ENCODE assay signal across 8 mouse cellular contexts in the genomic region with DNA sequence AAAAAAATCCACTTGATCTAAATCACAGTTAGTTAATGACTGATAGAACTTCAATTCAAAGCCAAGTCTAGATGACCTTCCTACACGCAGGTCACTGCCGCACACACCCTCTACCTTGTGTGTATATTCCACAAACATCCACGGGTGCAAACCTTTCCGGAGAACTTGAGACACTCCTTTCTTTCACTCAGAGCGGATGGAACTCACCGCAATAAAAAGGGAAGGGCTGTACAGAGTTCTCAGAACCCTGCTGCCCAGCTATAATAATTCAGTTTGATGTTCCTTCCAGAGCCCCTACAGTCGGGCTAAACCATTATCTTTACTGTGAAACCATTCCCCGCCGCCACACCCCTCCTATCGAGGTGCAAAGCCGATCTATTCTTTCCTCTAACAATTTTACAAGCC. TPM values are rescaled to one million over a fixed set of nuclear protein-coding genes. Genes with fewer than 3 reads are reported as not detected.
DNase-seq lines count a peak whose midpoint lies in the region; ATAC-seq and TF ChIP-seq lines count a peak whose summit lies in the region.

No protein-coding gene starts in this region.

- H3K27ac ChIP-seq in heart, adult 2 months, result peak overlapping the region; percentile 92
- H3K27ac ChIP-seq in heart, embryonic 16.5 days (ENCODE audit: low read length), result peak overlapping the region; percentile 97
- peak overlapping the region; percentile 99 for H3K27ac ChIP-seq in small intestine, adult 2 months (ENCODE audit: insufficient read depth, low read depth, low read length)

- no peaks in the 10 kb centered on the region for H3K27me3 ChIP-seq in heart, adult 2 months (ENCODE audit: control insufficient read depth, insufficient read depth, low read length)
- H3K27me3 ChIP-seq in heart, embryonic 16.5 days (ENCODE audit: control insufficient read depth, insufficient read depth, low read length), result no peaks in the 10 kb centered on the region
- H3K27me3 ChIP-seq in small intestine, adult 2 months (ENCODE audit: control insufficient read depth, insufficient read depth, low read length), result no peaks in the 10 kb centered on the region

- no peak for TF ChIP-seq POLR2A in heart, adult 2 months (IDR thresholded peaks at IDR 0.05; ENCODE audit: insufficient read depth, low read depth, low read length)
- TF ChIP-seq POLR2A in small intestine, adult 2 months (IDR thresholded peaks at IDR 0.05; ENCODE audit: low read depth, low read length), result no peak

- peak overlapping the region; percentile 87 for H3K4me3 ChIP-seq in heart, adult 2 months
- peak overlapping the region; percentile 96 for H3K4me3 ChIP-seq in heart, embryonic 16.5 days (ENCODE audit: low read length)
- peak overlapping the region; percentile 96 for H3K4me3 ChIP-seq in small intestine, adult 2 months (ENCODE audit: low read depth, low read length)

- H3K9me3 ChIP-seq in heart, embryonic 16.5 days (replicated peaks; ENCODE audit: control insufficient read depth, low read length), result no peaks in the 10 kb centered on the region

- no peaks in the 10 kb centered on the region; the same call in 1 of the 2 replicates for H3K4me1 ChIP-seq in heart, adult 2 months (ENCODE audit: control insufficient read depth, insufficient read depth, low read length)
- peaks cover 29% of the 10 kb centered on the region for H3K4me1 ChIP-seq in heart, embryonic 16.5 days (ENCODE audit: control insufficient read depth, insufficient read depth, low read length)
- H3K4me1 ChIP-seq in small intestine, adult 2 months (ENCODE audit: control insufficient read depth, insufficient read depth, insufficient read length, low read length), result peaks cover 17% of the 10 kb centered on the region

- peak overlapping the region; percentile 78 for H3K4me2 ChIP-seq in heart, embryonic 16.5 days (ENCODE audit: low read depth, low read length)

- no peak for TF ChIP-seq CTCF in heart, adult 2 months (IDR thresholded peaks at IDR 0.05)
- no peak for TF ChIP-seq CTCF in small intestine, adult 2 months (IDR thresholded peaks at IDR 0.05; ENCODE audit: extremely low read depth, insufficient read length, insufficient replicate concordance, low read depth, low read length)

- WGBS in heart, adult 2 months, result 2% methylated on average over 11 of the region's 11 CpGs
- 1% methylated on average over 11 of the region's 11 CpGs for WGBS in heart, embryonic 16.5 days
- WGBS in small intestine, adult 2 months, result under 1% methylated on average over 11 of the region's 11 CpGs

- H3K9ac ChIP-seq in heart, adult 2 months (ENCODE audit: low read depth, low read length), result peak overlapping the region; percentile 86
- peak overlapping the region; percentile 96 for H3K9ac ChIP-seq in heart, embryonic 16.5 days (ENCODE audit: low read length)

- DNase-seq in heart, adult 2 months, result no peak
- no peak for DNase-seq in heart, adult 11 months
- peak; percentile 70 for DNase-seq in liver
- DNase-seq in layer of hippocampus, adult 8-10 months (ENCODE audit: low spot score in 2 of 2), result no peak
- no peak for DNase-seq in spleen, postnatal 36 days (ENCODE audit: low spot score in 2 of 2)

- no peaks in the 10 kb centered on the region; the same call in 1 of the 2 replicates for H3K36me3 ChIP-seq in heart, adult 2 months (ENCODE audit: control insufficient read depth, insufficient read depth, low read length)
- no peaks in the 10 kb centered on the region for H3K36me3 ChIP-seq in heart, embryonic 16.5 days (ENCODE audit: control insufficient read depth, insufficient read depth)
- H3K36me3 ChIP-seq in small intestine, adult 2 months (ENCODE audit: control insufficient read depth, insufficient read depth, low read length), result no peaks in the 10 kb centered on the region

- intact Hi-C loops in heart, adult 2 months (cut with DNase I), result loop anchor here (2.0 to 10.0 kb wide), 2 partner anchors 95 to 163 kb away; a partner anchor contains a TSS

- 0 out of 2 replicates have a peak, but pooled peaks cover 2% of the 10 kb centered on the region for H3K79me2 ChIP-seq in heart, adult 2 months (replicated peaks; ENCODE audit: control insufficient read depth, insufficient read depth, low read length)

- peak; percentile 25 for ATAC-seq in activated CD4-positive, CD25-positive, alpha-beta regulatory T cell, adult 4 months
- no peak; the same call in 1 of the 2 replicates for ATAC-seq in heart, embryonic 16.5 days (replicated peaks; ENCODE audit: extremely low read depth, insufficient read depth, low FRiP score)

- TF ChIP-seq EP300 in heart, adult 2 months (IDR thresholded peaks at IDR 0.05; ENCODE audit: insufficient read depth, low read depth, low read length), result no peak

RNA-seq across cellular contexts. Expression of a gene that starts 12.2 kb away (rescaled TPM):
- total RNA-seq in heart, adult 2 months (2021), result 10 to 100 TPM; 24.5 to 27.7 TPM
- polyA plus RNA-seq in heart, adult 2 months (2012; rRNA removed), result 12.9 and 17.8 TPM in 2 replicates
- polyA plus RNA-seq in activated CD4-positive, CD25-positive, alpha-beta regulatory T cell, adult 4 months (2017; shearing (Covaris generic)), result 10 to 100 TPM; 14.1 to 17.9 TPM
- 38.3 and 40.8 TPM in 2 replicates for polyA plus RNA-seq in heart, embryonic 16.5 days (2015; fragmentation: Nextera tagmentation; extraction: Ambion mirVana)
- polyA plus RNA-seq in small intestine, adult 2 months (2012; rRNA removed), result 26.9 and 40.6 TPM in 2 replicates
- 10 to 100 TPM; 50.7 to 61.6 (median 55.9) TPM for total RNA-seq in layer of hippocampus, adult 8-10 months (2022)
